ENCODE assay signal across 8 mouse cellular contexts in genomic region chr9:65120935-65121334, GRCm38 (mm10). TPM values are rescaled to one million over a fixed set of nuclear protein-coding genes. Genes with fewer than 3 reads are reported as not detected.
DNase-seq lines count a peak whose midpoint lies in the region; ATAC-seq and TF ChIP-seq lines count a peak whose summit lies in the region.

No protein-coding gene starts in this region.

- no peak overlapping the region for H3K4me3 ChIP-seq in forebrain, embryonic 15.5 days
- no peak overlapping the region for H3K4me3 ChIP-seq in intestine, embryonic 14.5 days (ENCODE audit: low read depth, low read length)

- 4% methylated on average over 3 of the region's 3 CpGs for WGBS in forebrain, embryonic 15.5 days
- WGBS in intestine, embryonic 14.5 days = 11% methylated on average over 3 of the region's 3 CpGs

- intact Hi-C loops in left cerebral cortex, postnatal 10 days (cut with DNase I) = loop anchor here (5.0 kb wide), 1 partner anchor 34 kb away; no protein-coding TSS in a partner anchor

- TF ChIP-seq CTCF in Patski (IDR thresholded peaks at IDR 0.05) = peak; percentile 87

- DNase-seq in Patski (ENCODE audit: low read depth, low spot score) = no peak
- DNase-seq in c-Kit-positive CD71-positive TER-119-positive erythroid progenitor cells, embryonic 14.5 days (ENCODE audit: low spot score) = peak; percentile 56
- peak; percentile 87 for DNase-seq in intestine, embryonic 14.5 days (ENCODE audit: low spot score)
- peak; percentile 67 to 73 for DNase-seq in left cerebral cortex, postnatal 10 days (ENCODE audit: extremely low spot score in 1 of 2, low spot score in 2 of 2)
- peak; percentile 67 for DNase-seq in right cerebral cortex, postnatal 4 days

- in situ Hi-C loops in Patski (cut with MboI; ENCODE audit: low pct_unique_long_range_greater_than_20kb) = no loop called here

- H3K9me3 ChIP-seq in forebrain, embryonic 15.5 days = no peaks in the 10 kb centered on the region
- no peaks in the 10 kb centered on the region for H3K9me3 ChIP-seq in intestine, embryonic 14.5 days (ENCODE audit: control insufficient read depth, low read length)

- CTCF ChIA-PET in Patski (lab: Charles Lee) = interaction anchor here (0.6 to 3.9 kb wide), 11 partner anchors 8 to 61 kb away, joined by 3 to 21 read pairs (median 4); no protein-coding TSS in a partner anchor

- no peak overlapping the region for H3K27ac ChIP-seq in forebrain, embryonic 15.5 days (replicated peaks)
- no peak overlapping the region for H3K27ac ChIP-seq in intestine, embryonic 14.5 days (ENCODE audit: low read depth)

- no peak overlapping the region for H3K9ac ChIP-seq in forebrain, embryonic 15.5 days (replicated peaks)
- H3K9ac ChIP-seq in intestine, embryonic 14.5 days (ENCODE audit: low read length) = no peak overlapping the region

- POLR2A ChIA-PET in Patski (lab: Charles Lee) = interaction anchor here (1.1 kb wide), 1 partner anchor 39 kb away, joined by 3 read pairs; no protein-coding TSS in a partner anchor

- H3K27me3 ChIP-seq in Patski = peaks cover 15% of the 10 kb centered on the region
- no peaks in the 10 kb centered on the region for H3K27me3 ChIP-seq in forebrain, embryonic 15.5 days
- no peaks in the 10 kb centered on the region for H3K27me3 ChIP-seq in intestine, embryonic 14.5 days (replicated peaks; ENCODE audit: control insufficient read depth, insufficient read depth, low read length)

- ATAC-seq in Patski = no peak
- peak; percentile 76 for ATAC-seq in forebrain, embryonic 15.5 days (replicated peaks)
- ATAC-seq in intestine, embryonic 14.5 days (replicated peaks; ENCODE audit: low FRiP score, low TSS enrichment, low read depth) = peak; percentile 71
- ATAC-seq in megakaryocyte-erythroid progenitor cell, adult 5-6 weeks (replicated peaks; ENCODE audit: low FRiP score, low TSS enrichment, poor library complexity, severe bottlenecking) = peak; percentile 73; the same call in 1 of the 2 replicates
- no peak for ATAC-seq in inflammation-experienced regulatory T-cells, adult 6 months

- H3K36me3 ChIP-seq in forebrain, embryonic 15.5 days = peaks cover 12% of the 10 kb centered on the region; the same call in 1 of the 2 replicates
- peaks cover 59% of the 10 kb centered on the region for H3K36me3 ChIP-seq in intestine, embryonic 14.5 days (ENCODE audit: control insufficient read depth, insufficient read depth, low read length)

- peaks cover 12% of the 10 kb centered on the region for H3K4me1 ChIP-seq in forebrain, embryonic 15.5 days
- H3K4me1 ChIP-seq in intestine, embryonic 14.5 days (replicated peaks; ENCODE audit: control insufficient read depth, insufficient read depth, low read length) = no peaks in the 10 kb centered on the region

- no peak overlapping the region for H3K4me2 ChIP-seq in forebrain, embryonic 15.5 days (replicated peaks)
- no peak overlapping the region for H3K4me2 ChIP-seq in intestine, embryonic 14.5 days (ENCODE audit: low read length)

RNA-seq across cellular contexts. Expression of gene Igdcc4, which starts 19.6 kb away (rescaled TPM):
- 3.3 TPM for polyA plus RNA-seq in Patski (2021)
- polyA plus RNA-seq in forebrain, embryonic 15.5 days (2015; fragmentation: Nextera tagmentation; extraction: Ambion mirVana) = 13.0 and 14.6 TPM in 2 replicates
- polyA plus RNA-seq in intestine, embryonic 14.5 days (2014; fragmentation: Nextera tagmentation; extraction: Ambion mirVana) = 39.6 and 42.2 TPM in 2 replicates
- 10 to 100 TPM; 25.5 to 29.2 TPM for total RNA-seq in left cerebral cortex, postnatal 10 days (2021)
- total RNA-seq in megakaryocyte-erythroid progenitor cell, adult 5-6 weeks (2014; fragmentation: Nextera tagmentation) = 0.35 TPM in 1 of 2 replicates, not detected in the other
- 0.42 TPM in 1 of 2 replicates, not detected in the other for total RNA-seq in megakaryocyte-erythroid progenitor cell, adult 5-6 weeks (2017)
- polyA plus RNA-seq in inflammation-experienced regulatory T-cells, adult 6 months (2017; shearing (Covaris generic)) = under 1 TPM in 2 of 3 experiments, not detected in 1; 0.24 to 0.28 TPM

RNA-seq across cellular contexts. Expression of gene Igdcc3, which starts 20.1 kb away (rescaled TPM):
- not detected for polyA plus RNA-seq in Patski (2021)
- polyA plus RNA-seq in forebrain, embryonic 15.5 days (2015; fragmentation: Nextera tagmentation; extraction: Ambion mirVana) = 9.6 and 9.8 TPM in 2 replicates
- polyA plus RNA-seq in intestine, embryonic 14.5 days (2014; fragmentation: Nextera tagmentation; extraction: Ambion mirVana) = 2.7 and 2.9 TPM in 2 replicates
- total RNA-seq in left cerebral cortex, postnatal 10 days (2021) = 1 to 10 TPM; 2.5 to 4.2 TPM
- not detected in 2 replicates for total RNA-seq in megakaryocyte-erythroid progenitor cell, adult 5-6 weeks (2014; fragmentation: Nextera tagmentation)
- not detected in 2 replicates for total RNA-seq in megakaryocyte-erythroid progenitor cell, adult 5-6 weeks (2017)
- not detected for polyA plus RNA-seq in inflammation-experienced regulatory T-cells, adult 6 months (2017; shearing (Covaris generic))

Comparison
In these comparisons a context has a peak if more than half of its experiments do, and no peak if none do; other contexts are left out.
1. ATAC-seq: peak in forebrain, embryonic 15.5 days (single experiment), intestine, embryonic 14.5 days (single experiment) and megakaryocyte-erythroid progenitor cell, adult 5-6 weeks (single experiment); none in Patski (single experiment) and inflammation-experienced regulatory T-cells, adult 6 months (single experiment).